Mouse (Mus musculus) frontal cortex, postnatal 10 days (tissue): ENCODE data around the gene Slc12a6.
A peak's percentile ranks its signal among the peaks of the same experiment; 100 is the strongest.
"Not testable (repeated sequence)": the region's sequence is repeated elsewhere in the genome, so short reads cannot be mapped to it uniquely, and the experiment has no call there.

ENCODE experiments used
- DNase-seq, 2 experiments: peaks; one replicate each; pipeline ENCODE4 v3.0.0; 2022; ENCODE audit warnings: low spot score in 2 of 2, mixed read lengths in 1 of 2

Slc12a6 gene

DNA sequence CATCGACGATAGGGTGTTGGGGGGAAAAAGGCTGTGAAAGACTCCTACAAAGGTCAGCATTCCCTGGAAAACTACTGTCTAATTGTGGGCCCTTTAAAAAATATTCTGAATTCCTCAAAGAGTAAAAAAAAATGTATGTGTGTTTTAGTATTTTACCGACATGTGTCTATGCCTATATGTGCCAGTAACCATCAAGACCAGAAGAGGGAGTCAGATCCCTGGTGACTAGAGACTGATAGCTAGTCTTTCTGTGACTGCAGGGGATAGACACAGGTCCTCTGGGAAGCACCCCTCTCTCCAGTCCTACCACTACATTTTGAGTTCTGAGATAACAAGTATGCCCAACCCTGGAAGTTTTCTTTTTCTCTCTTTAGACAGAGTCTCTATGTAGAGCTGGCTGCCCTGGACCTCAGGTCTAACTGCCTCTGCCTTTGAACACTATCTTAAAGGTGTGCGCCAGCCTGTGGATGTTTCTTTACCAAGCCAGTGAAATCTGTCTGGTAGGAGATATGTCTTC is 2.8 kb upstream of the Slc12a6 start:
- DNase-seq = peak in 1 of 2 experiments; percentile 7

DNA sequence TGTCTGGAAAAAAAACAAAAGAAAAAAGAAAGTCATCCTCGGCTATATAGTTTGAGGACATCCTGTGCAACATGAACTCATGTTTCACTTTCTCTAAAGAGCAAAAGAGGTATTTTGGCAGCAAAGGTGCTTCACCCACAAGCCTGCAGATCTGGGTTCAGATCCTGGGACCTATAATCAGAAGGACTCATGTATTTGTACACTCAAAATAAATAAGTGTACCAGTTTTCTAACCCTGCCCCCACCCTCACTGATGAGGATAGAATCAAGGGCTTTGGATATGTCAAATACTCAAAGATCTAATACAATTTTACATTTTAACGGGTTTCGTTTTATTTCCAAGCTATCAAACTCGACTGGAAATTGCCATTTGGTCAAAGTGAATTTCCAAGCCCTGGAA is 1.3 kb upstream of the Slc12a6 start:
- no peak for DNase-seq

DNA sequence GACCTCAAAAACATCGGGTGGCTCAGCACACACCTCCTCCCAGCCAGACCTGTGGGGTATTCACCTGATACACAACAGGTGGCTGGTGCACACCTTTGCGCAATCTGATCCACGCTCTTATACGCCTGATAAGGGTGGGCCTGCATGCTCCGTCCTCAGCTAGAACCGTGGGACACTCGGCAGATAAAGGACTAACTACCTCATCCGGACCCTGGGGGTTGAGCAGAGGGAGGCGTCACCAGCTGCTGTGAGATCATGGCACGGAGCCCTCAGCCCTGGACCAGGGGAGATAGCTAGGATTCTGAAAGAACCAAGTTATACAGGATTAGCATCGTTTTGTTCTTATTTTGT is 592 bp downstream of the Slc12a6 start, which contains the start of gene Gm21985:
TSS of gene Gm21985 (plus strand) at position 73 of the 351 bp plus-strand sequence.
- peak; percentile 46 to 49 for DNase-seq

DNA sequence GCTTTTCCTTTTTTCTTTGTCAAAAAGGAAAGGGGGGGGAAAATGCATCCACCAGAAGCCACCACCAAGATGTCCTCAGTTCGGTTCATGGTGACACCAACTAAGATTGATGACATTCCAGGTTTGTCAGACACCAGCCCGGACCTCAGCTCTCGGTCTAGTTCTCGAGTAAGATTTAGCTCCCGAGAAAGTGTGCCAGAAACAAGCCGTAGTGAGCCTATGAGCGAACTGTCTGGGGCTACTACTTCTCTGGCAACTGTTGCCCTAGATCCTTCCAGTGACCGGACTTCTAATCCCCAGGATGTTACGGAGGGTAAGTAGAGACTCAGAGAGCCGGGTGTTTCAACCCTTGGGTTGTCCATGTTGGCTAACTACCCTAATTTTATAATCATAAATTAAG is 1.2 kb downstream of the Slc12a6 start:
- DNase-seq = no peak

DNA sequence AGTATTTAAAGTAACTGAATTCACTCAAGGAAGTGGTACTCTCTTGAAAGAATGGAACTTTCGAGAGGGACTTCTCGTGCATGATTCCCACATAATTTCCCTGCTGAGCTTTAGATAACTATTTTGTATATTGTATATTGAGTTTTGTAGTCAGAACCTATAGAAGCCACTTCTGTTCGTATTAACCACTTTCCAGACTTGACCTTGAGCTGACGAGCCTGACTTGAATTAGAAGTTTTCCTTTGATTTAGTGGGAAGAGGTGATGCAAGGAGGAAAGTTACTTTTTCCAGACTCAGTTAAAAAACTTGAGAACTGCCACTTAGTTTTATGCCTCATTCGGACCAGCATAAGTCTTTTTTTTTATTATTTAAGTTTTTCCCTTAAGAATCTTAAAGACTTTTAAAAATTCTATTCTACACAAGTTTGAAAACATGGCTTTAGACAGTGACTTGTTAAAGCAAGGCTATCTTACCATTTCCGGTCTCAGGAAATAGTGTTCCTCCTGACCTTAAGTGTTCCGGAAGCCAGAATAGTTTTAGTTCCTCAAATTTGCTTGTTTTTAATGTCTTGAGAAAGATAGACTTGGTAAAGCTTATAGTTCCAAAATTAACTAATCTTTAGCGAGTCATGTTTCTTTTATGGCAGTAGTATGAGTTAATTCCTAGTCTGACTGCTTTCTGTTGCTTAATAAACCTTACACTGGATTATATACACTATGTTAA is 2.1 kb downstream of the Slc12a6 start:
- DNase-seq = no peak

DNA sequence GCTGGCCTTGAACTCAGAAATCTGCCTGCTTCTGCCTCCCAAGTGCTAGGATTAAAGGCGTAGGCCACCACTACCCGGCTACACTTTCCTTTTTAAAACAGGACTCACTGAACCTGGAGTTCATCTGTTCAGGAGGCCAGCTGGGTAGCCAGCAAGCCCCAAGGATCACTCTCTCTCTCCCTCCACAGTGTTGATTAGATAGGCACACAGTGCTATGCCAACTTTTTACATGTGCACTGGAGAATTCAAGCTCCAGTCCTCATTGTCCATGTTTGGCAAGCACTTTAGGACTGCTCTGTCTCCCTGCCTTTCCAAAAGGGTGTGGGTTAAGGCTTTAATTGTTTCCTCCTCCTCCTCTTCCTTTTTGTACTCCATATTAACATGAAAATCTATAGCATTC is 4.4 kb downstream of the Slc12a6 start:
- DNase-seq = no peak

DNA sequence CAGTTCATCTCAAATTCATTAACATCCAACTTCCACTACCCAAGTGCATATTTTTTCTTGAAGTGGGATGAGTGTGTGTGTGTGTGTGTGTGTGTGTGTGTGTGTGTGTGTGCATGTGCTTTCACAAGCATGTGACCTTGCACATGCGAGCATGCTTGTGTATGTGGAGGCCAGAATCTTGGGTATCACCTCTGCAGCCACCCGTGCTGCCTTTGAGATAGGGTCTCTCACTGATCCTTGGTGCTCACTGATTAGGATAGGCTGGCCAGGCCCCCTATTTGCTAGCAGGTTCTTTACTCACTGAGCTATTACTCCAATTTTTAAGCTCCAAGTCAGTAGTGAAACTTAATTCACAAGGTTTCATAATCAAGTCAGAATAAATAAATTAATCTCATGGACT is 7.3 kb downstream of the Slc12a6 start:
- DNase-seq = no peak

DNA sequence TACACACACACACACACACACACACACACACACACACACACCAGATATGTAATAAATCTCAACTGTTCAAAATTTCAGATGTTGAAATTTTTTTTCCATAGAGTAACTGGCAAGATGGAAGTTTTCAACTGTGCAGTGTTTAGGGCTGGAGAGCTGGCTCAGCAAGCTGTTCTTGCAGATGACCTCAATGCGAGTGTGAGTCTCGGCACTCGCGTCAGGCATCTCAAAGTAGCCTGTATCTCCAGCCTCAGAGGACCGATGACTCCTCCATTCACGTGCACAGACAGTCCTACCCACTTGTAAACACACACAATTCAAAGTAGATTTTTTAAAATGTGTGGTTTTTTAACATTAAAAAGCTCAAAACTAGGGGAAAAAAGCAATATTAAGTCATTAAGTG is 7.8 kb downstream of the Slc12a6 start:
- no peak for DNase-seq

DNA sequence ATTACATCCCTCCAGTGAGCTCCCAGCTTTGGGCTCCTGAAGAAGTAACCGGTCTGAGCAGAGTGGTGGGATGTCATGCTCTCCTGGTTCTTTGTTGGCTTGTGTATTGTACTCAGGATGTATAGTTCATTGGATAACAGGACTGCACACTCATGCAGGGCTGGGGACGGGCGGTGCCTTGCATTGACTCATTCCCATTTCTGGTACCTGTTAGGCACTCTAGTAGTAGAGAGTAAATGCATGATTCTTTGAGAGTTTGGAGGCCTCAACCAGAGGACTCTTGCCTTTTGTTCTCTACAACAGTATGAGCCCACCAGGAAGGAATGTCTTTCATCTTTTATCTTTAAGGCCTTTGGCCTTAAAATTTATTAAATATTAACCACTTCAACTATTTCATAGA is 11.2 kb downstream of the Slc12a6 start:
- DNase-seq = no peak

DNA sequence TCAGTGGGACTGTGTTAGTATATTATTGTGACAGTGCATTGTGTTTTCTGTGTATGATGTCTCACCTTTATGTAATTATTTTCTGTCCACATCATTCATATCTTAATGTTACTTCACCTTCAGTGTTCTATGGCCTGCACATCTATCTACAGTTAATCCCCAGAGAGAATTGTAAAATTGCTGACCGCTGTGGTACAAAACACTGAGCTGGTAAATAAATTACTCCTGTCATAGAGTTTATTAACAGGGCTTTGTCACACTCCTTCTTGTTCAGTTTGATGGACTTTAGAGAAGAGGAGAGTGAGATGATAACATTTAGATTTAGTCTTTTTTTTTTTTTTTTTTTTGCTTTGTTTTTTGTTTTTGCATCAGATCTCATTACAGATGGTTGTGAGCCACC is 17.2 kb downstream of the Slc12a6 start:
- no peak for DNase-seq

DNA sequence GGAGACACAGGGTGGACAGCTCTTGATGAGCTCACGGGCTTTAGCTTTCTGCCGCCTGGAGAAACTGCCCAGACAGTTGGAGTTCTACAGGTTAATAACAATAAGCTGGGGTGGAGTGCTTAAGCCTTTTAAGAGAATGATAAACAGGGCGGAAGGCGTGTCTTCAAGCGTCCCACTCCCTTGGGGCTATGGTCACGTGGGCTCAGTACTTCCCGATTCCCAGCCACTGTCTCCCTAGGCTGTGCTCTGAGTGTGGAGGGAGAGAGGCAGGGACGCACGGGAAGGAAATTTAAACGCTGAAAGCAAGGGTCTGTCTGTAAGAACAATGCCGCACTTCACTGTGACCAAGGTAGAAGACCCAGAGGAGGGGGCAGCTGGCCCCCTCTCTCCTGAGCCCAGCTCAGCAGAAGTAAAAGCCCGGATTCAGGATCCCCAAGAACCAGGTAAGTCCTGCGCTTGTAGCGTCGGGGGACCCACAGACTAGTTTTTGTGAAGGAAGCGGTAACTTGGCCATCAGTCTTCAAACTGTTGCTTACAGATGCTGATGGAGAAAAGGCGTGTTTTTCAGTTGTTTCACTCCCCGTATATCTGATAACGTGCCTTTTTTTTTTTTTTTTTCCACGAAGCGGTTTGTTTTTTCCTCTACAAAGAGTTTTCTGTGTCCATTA is 18.9 kb downstream of the Slc12a6 start:
- DNase-seq = no peak

DNA sequence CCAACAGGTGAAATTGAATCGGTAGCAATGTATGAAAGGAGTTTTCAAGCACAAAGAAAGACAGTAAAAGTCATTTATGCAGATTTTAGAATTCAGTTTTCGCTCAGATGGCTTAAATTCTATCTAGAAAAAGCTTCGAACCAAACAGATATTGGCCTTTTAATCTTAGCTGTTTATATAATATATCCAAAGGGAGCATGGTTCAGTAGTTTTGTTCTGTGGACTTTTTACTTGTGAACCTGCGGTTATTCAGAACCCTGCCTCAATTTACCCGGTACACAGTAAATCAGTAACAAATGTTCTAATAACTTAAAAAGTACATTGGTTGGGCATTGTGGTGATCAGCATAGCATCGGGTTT is 19.4 kb downstream of the Slc12a6 start:
- no peak for DNase-seq

DNA sequence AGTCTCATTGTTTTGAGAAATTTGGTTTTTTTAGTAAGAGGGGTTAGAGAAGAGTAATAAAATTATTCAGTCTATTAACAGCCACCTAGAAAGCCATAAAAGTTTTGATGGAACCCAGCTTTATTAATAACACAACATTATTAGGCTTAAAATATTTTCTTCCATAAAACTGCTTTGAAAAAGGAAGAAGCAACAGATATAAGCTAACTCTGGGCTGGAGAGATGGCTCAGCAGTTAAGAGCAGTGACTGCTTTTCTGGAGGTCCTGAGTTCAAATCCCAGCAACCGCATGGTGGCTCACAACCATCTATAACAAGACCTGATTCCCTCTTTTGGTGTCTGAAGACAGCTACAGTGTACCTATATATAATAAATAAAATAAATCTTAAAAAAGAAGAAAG is 20.4 kb downstream of the Slc12a6 start:
- not testable (repeated sequence) for DNase-seq

DNA sequence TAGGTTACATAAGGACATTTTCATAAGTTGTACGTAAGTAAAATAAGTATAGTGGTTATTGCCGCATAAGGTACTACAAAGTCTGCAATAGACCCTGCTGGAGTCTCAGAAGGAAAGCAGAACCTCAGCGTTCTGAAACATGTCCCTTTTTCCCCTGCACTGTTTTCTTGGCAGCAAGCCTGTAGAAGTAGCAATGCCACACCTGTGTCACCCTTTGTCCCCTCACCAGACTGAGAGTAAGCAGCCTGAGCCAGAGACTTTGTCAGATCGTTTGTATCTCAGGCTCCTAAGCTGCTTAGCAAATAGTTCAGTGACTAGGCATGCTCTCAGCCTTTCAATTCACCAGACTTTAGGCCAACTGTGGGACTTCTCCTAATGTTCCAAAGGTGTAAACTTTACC is 21.4 kb downstream of the Slc12a6 start:
- DNase-seq = no peak

DNA sequence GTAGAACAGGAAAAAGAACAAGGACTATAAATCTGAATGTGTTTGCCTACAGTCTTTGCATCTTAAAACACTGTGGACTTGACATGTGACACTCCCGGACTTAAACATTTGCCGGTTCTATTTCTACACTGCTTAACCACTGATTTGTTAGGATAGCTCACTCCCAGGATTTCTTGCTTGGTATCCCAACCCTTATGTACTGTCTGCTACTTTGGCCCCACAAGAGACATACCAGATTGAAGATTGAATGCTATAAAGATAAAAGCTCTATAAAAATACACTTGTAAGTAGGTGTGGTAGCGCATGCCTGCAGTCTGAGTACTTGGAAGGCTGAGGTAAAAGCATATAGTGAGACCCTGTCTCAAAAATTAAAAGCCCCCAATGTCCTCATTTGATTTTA is 23.9 kb downstream of the Slc12a6 start:
- DNase-seq = no peak

DNA sequence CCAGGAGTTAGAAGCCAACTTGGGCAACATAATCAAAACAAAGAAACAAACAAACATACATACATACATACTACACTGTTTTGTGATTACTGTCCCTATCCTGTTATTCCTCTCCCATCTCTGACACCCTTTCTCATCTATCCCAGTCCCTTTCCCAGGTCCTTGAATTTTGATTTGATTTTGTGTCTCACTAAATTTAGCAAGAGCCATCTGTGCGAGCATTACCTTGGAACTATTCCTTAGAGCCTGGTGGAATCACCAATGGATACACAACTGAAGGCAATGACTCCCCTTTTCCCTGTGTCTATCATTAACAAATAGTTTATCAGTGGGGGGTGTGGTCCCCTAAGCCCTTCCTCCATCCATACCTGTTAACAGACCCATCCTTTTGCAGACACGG is 27.2 kb downstream of the Slc12a6 start:
- no peak for DNase-seq

DNA sequence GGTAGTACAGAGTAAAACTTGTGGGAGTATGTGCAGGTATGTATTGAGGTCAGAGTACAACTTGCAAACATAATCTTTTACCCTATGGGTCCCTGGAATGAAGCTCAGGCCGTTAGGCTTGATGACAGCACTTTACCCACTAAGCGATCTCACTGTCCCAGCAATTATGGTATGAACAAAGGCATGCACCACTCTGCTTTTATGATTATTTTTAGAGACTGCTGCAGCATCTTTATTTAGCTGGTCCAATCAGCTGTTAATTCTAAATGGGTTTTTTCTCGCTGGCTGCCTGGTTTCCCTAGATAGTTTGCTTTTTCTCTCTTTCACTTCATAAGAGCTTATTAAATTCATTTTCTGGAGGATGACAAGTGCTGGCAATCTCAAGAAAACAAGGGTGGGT is 30.6 kb downstream of the Slc12a6 start:
- DNase-seq = no peak

DNA sequence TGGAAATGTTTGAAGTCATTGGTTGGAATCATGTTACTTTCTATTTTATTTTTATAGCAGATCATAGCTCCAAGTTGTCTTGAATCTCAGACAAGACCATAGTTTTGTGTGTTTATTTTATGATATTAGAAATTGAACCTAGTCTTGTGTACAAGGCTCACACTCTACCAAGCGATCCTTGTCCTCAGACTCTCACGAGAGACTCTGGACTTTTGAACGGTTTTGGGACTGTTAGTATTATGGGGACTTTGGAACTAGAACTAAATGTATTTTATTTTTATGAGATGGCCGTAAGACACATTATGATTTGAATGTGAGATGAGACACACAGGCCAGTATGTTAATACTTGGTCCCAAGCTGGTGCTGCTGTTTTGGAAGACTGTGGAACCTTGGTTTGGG is 32.6 kb downstream of the Slc12a6 start:
- DNase-seq = no peak

DNA sequence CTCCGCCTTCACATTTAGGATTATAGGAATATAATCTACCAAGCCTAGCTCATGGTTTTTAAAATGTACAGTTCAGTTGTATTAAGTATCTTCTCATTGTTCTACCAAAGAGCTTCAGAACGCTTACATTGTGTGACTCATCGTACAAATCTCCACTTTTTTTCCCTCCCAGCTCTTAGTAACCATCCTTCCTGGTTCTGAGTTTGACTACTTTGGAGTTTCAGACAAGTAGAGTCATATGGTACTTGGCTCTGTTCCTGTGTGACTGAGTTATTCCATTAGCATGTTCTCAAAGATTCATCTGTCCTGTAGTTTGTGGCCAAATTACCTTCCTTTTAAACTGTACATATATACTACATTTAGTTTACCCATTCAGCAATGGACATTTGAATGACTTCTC is 43.0 kb downstream of the Slc12a6 start:
- DNase-seq = no peak

DNA sequence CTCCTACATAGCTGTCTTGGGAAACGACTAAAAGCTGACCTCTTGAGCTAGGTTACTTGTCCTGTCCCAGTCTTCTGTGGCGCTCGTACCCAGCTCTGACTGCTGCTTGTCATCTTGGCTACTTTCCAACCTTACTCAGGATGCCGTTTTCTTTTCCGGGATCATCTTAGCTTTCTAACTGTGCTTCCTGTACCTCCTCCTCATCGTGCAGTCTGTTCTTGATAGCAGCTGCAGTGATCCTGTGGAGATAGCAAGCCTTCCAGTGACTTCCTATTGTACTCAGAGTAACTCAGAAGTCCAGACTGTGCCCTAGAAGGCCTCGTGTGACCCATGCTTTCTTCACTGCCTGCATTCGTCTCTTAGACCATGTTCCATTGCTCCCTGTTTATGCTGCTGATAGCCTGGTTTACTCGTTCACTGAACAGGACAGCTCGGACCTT is 43.6 kb downstream of the Slc12a6 start:
- no peak for DNase-seq

DNA sequence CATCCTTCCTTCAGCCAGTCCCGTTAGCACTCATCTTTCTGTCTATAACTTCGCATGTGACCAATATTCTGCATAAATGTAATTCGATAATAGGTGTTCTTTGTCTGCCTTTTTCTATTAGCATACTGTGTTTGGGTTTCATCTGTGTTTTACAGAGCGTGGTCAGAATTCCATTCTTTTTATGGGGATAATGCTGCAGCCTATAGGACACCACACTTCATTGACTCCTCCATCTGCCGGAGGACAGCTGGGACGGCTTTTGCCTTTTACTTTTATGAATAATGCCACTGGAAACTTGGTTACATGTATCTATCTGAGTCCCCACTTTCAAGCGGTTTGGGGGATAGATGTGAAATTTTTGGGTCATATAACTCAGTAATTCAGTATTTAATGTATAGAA is 50.0 kb downstream of the Slc12a6 start:
- DNase-seq = no peak

DNA sequence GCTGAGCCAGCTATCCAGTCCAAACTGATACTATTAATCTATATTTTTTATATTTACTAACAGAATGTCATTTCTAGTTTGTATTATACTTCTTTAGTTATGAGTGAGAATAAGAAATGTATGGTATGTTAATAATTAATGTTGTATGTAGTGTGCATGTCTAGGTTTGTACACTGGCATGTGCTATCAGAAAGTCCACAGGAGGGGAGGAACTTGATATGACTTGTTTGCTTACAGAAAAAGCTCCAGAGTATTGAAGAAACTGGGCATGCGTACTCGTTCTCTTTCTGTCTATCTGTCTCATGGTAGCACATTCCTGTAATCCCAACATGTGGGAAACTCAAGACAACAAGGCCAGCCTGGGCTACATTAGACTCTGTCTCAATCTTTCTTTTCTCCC is 52.6 kb downstream of the Slc12a6 start:
- DNase-seq = no peak

DNA sequence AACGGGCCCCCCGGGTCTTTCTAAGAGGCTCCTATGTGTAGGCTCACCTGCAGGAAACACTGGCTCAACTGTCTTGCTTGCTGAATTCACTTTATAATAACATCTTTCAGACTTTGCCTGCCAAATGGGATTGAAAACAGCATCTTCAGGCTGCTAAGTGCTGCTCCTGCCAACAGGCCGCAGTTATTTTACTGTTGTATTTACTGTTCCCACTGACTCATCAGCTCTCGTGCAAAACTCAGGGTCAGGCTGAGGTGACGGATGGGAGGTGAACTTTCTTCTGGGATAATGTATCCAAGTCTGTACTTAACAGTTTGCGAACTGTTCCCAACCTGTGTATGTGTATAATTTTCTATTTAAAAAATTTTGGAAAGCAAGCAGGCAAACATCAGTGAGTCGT is 53.3 kb downstream of the Slc12a6 start:
- DNase-seq = no peak
